Mouse (Mus musculus): ENCODE data around the gene Olfr1393. TPM values are rescaled to one million over a fixed set of nuclear protein-coding genes. Genes with fewer than 3 reads are reported as not detected.

Olfr1393 gene
- 0.22 TPM in 1 of 2 replicates, not detected in the other for polyA plus RNA-seq (2015; fragmentation: Nextera tagmentation; extraction: Ambion mirVana)

- Histone ChIP-seq H3K27me3 (no peaks in the 10 kb centered on the region), H3K9ac (no peak within 1 kb of the TSS), H3K4me3 (no peak within 1 kb of the TSS), H3K4me2 (no peak within 1 kb of the TSS), H3K36me3 (no peaks in the 10 kb centered on the region), H3K9me3 (no peaks in the 10 kb centered on the region), H3K4me1 (replicated peaks) (peaks cover 9% of the 10 kb centered on the region), H3K27ac (no peak within 1 kb of the TSS)
- 90% methylated on average over 3 of the region's 3 CpGs for WGBS
- ATAC-seq (ENCODE audit: low FRiP score), result no peak
These were observed at the start of gene Olfr1393 for GRCm38 (mm10) chr11:49278222-49278621. Gene Olfr1393, plus strand, starts transcription at chr11:49278304.

GRCm38 (mm10) chr11:49232781-49233180 lies 45.3 kb upstream of the Olfr1393 start:
- H3K27ac ChIP-seq, result no peak overlapping the region
- H3K9ac ChIP-seq, result no peak overlapping the region
- no peak overlapping the region for H3K4me3 ChIP-seq
- no peak for ATAC-seq (ENCODE audit: low FRiP score)
- no peaks in the 10 kb centered on the region for H3K36me3 ChIP-seq
- no peaks in the 10 kb centered on the region for H3K27me3 ChIP-seq
- WGBS, result 73% methylated on average over 3 of the region's 3 CpGs
- H3K9me3 ChIP-seq, result no peaks in the 10 kb centered on the region
- no peaks in the 10 kb centered on the region for H3K4me1 ChIP-seq (replicated peaks)
- no peak overlapping the region for H3K4me2 ChIP-seq

DNA sequence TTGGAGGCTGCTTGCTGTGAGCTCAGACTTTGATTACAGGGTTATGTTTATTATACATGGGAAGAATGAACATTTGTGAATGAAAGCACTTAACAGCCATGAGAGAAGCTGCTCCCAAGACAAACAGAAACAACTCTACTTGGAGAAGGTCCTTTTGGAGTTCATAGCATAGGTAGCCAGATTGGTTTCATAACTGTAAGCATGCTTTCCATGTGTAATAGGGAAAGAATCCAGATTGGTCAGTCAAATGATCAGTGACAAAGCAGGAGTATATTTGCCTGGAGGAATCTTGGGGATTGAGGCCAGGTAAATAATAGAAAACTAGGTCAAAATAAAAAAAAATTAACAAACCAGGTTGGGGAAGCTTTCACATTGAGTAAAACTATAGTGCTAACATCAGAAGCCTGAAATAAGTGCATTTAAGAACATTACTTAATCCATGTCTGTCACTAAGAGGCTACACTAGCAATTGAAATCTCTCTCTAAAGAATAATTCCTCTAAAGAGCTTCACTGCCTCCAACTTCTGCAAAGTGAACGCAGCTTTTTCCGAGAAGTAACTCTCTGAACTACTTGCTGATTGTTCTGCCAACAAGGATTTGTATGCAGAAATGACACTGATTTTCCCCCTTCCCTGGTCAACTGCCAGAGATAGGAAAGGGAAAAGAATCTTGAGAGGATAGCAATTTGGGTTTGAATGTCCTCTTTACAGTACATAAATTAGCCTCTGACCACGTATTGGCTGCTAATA lies 42.5 kb upstream of the Olfr1393 start:
- WGBS, result 76% methylated on average over 3 of the region's 3 CpGs
- Histone ChIP-seq H3K4me2 (no peak overlapping the region), H3K27ac (no peak overlapping the region), H3K36me3 (no peaks in the 10 kb centered on the region), H3K27me3 (no peaks in the 10 kb centered on the region), H3K9ac (no peak overlapping the region), H3K4me3 (no peak overlapping the region), H3K4me1 (replicated peaks) (no peaks in the 10 kb centered on the region), H3K9me3 (no peaks in the 10 kb centered on the region)
- ATAC-seq (ENCODE audit: low FRiP score), result no peak

GRCm38 (mm10) chr11:49236891-49237290 lies 41.2 kb upstream of the Olfr1393 start:
- H3K4me1 ChIP-seq (replicated peaks), result no peaks in the 10 kb centered on the region
- WGBS, result 76% methylated on average over 1 of the region's 1 CpGs

DNA sequence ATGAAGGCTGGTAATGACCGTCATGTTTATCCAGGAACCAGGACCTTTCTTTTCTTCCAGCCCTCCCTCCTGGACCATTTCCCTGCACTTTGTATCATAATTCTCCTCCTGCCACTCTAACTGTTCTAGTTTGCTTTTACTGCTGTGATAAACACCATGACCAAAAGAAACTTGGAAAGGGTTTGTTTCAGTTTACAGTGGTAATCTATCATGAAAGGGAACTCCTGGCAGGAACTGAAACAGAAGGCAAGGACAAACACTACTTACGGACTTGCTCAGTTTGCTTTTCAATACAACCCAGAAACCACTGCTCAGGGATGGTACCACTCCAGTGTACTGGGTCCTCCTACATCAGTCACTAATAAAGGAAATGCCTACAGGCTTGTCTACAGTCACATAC lies 40.6 kb upstream of the Olfr1393 start:
- no peak for ATAC-seq (ENCODE audit: low FRiP score)
- no peaks in the 10 kb centered on the region for H3K36me3 ChIP-seq
- 83% methylated on average over 2 of the region's 2 CpGs for WGBS
- no peaks in the 10 kb centered on the region for H3K9me3 ChIP-seq
- no peak overlapping the region for H3K9ac ChIP-seq
- H3K4me3 ChIP-seq, result no peak overlapping the region
- H3K4me2 ChIP-seq, result no peak overlapping the region
- H3K4me1 ChIP-seq (replicated peaks), result no peaks in the 10 kb centered on the region
- H3K27ac ChIP-seq, result no peak overlapping the region
- no peaks in the 10 kb centered on the region for H3K27me3 ChIP-seq

More at GRCm38 (mm10) chr11:49236891-49237290, 41.2 kb upstream of the Olfr1393 start:
- H3K4me2 ChIP-seq, result no peak overlapping the region
- no peak overlapping the region for H3K9ac ChIP-seq
- no peak overlapping the region for H3K4me3 ChIP-seq
- no peaks in the 10 kb centered on the region for H3K9me3 ChIP-seq
- no peak for ATAC-seq (ENCODE audit: low FRiP score)
- no peaks in the 10 kb centered on the region for H3K36me3 ChIP-seq
- H3K27ac ChIP-seq, result no peak overlapping the region
- no peaks in the 10 kb centered on the region for H3K27me3 ChIP-seq

GRCm38 (mm10) chr11:49240310-49240709 lies 37.8 kb upstream of the Olfr1393 start:
- 94% methylated on average over 1 of the region's 1 CpGs for WGBS
- H3K9ac ChIP-seq, result no peak overlapping the region
- no peaks in the 10 kb centered on the region for H3K27me3 ChIP-seq
- H3K4me1 ChIP-seq (replicated peaks), result peaks cover 15% of the 10 kb centered on the region
- no peak for ATAC-seq (ENCODE audit: low FRiP score)
- no peaks in the 10 kb centered on the region for H3K36me3 ChIP-seq
- H3K4me2 ChIP-seq, result no peak overlapping the region
- H3K9me3 ChIP-seq, result no peaks in the 10 kb centered on the region
- H3K27ac ChIP-seq, result no peak overlapping the region
- H3K4me3 ChIP-seq, result no peak overlapping the region

DNA sequence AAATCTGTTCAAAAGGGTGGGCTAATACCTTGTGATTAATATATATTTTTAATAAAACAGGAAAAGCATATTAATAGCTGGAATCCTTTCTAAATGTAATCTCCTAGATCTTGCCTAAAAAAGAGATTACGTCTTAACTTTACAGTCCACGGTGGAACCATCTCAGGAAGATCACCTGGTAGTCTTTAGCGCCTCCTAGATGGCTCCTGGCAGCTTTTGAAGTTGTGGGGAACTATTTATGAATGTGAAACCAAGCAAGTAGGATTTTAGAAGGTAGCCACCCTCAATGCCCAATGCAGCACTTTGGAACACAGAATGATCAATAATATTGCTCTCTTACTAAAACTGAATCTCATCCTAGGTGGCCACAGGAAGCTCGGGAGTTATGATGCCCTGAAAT lies 37.2 kb upstream of the Olfr1393 start:
- peaks cover 20% of the 10 kb centered on the region for H3K4me1 ChIP-seq (replicated peaks)
- WGBS, result 87% methylated on average over 4 of the region's 4 CpGs
- H3K9ac ChIP-seq, result no peak overlapping the region
- ATAC-seq (ENCODE audit: low FRiP score), result no peak
- no peak overlapping the region for H3K27ac ChIP-seq
- H3K4me2 ChIP-seq, result no peak overlapping the region
- no peaks in the 10 kb centered on the region for H3K9me3 ChIP-seq
- no peaks in the 10 kb centered on the region for H3K36me3 ChIP-seq
- H3K27me3 ChIP-seq, result no peaks in the 10 kb centered on the region
- no peak overlapping the region for H3K4me3 ChIP-seq

- no peak for ATAC-seq (ENCODE audit: low FRiP score)
- no peak overlapping the region for H3K27ac ChIP-seq
- peaks cover 26% of the 10 kb centered on the region for H3K4me1 ChIP-seq (replicated peaks)
- no peak overlapping the region for H3K4me2 ChIP-seq
- no peaks in the 10 kb centered on the region for H3K27me3 ChIP-seq
- no peak overlapping the region for H3K9ac ChIP-seq
- no peaks in the 10 kb centered on the region for H3K9me3 ChIP-seq
- no peaks in the 10 kb centered on the region for H3K36me3 ChIP-seq
- H3K4me3 ChIP-seq, result no peak overlapping the region
- 80% methylated on average over 1 of the region's 1 CpGs for WGBS
These were observed 36.6 kb upstream of the Olfr1393 start for GRCm38 (mm10) chr11:49241471-49241870.

GRCm38 (mm10) chr11:49242944-49243626 lies 35.0 kb upstream of the Olfr1393 start:
- Histone ChIP-seq H3K27ac (peak overlapping the region; percentile 93), H3K9me3 (no peaks in the 10 kb centered on the region), H3K4me1 (replicated peaks) (peaks cover 39% of the 10 kb centered on the region), H3K4me3 (peak overlapping the region; percentile 63), H3K9ac (peak overlapping the region; percentile 81), H3K4me2 (peak overlapping the region; percentile 71), H3K36me3 (0 out of 2 replicates have a peak, but pooled peaks cover 4% of the 10 kb centered on the region), H3K27me3 (no peaks in the 10 kb centered on the region)
- peak; percentile 8 for ATAC-seq (ENCODE audit: low FRiP score)
- WGBS, result 20% methylated on average over 11 of the region's 11 CpGs

DNA sequence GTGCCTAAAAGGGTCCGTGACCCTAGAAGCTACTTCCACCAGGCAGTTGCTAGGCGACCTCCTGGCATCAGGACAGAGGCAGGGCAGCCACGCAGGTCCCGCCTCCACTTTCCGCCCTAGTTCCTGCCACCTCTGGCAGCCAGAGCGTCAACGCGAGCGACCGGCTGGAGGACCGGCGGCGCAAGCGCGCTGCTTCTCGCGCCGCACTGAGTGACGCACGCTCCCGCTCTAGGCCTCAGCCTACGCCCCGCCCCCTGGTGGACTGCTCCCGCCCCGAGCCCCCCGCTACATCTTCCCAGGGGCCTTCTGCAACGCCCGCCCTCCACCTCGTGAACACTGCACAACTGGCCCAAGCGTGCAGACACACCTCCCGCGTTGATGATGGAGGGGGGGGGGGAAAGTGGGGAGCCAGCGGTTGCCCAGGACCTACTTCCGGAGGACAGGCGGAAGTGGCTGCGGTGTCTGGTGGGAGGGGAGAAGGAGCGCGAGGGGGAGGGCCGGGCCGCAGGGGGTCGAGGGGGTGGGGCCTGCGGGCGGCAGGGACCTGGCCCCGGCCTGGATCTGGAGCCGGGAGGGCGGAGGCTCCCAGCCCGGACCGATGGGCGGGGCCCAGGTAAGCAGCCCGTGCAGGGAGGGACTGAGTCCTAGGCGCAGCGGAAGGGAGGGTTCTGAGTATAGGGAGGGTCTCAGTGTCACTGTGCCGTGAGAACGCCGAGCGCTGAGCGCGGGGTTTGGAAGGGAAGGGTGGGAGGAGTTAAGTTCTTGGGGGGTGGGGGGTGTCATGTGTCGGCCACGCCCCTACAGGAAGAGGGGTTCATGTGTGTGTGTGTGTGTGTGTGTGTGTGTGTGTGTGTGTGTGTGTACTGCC lies 34.1 kb upstream of the Olfr1393 start, which contains the start of gene Mgat1:
Gene Mgat1 (plus strand): TSS at position 465 of the 868 bp plus-strand sequence.
- no peaks in the 10 kb centered on the region for H3K27me3 ChIP-seq
- under 1% methylated on average over 58 of the region's 60 CpGs for WGBS
- peak within 1 kb of the TSS; percentile 93 for H3K27ac ChIP-seq
- peak within 1 kb of the TSS; percentile 63 for H3K4me3 ChIP-seq
- 0 out of 2 replicates have a peak, but pooled peaks cover 4% of the 10 kb centered on the region for H3K36me3 ChIP-seq
- peak; percentile 97 for ATAC-seq (ENCODE audit: low FRiP score)
- H3K9ac ChIP-seq, result peak within 1 kb of the TSS; percentile 81
- no peaks in the 10 kb centered on the region for H3K9me3 ChIP-seq
- H3K4me2 ChIP-seq, result peak within 1 kb of the TSS; percentile 71
- peaks cover 44% of the 10 kb centered on the region for H3K4me1 ChIP-seq (replicated peaks)

DNA sequence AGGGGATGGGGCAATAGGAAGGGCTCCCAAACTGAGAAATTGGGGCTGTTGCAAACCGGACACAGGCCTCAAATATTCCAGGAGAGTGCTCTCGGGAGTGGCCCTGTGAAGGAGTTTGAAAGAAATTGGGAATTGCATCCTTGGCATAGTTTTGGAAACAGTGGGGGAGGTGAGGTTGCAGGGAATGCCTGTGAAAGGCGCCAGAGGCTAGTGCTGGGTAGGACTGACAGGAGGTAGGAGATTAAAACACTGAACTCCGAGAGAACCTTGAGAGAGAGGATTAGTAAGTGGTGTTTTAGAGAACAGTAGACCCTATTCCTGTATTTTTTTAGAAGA lies 33.5 kb upstream of the Olfr1393 start:
- Histone ChIP-seq H3K36me3 (0 out of 2 replicates have a peak, but pooled peaks cover 4% of the 10 kb centered on the region), H3K27me3 (no peaks in the 10 kb centered on the region), H3K9ac (peak overlapping the region; percentile 81), H3K27ac (peak overlapping the region; percentile 93), H3K4me1 (replicated peaks) (peaks cover 49% of the 10 kb centered on the region), H3K4me3 (peak overlapping the region; percentile 63), H3K4me2 (peak overlapping the region; percentile 71), H3K9me3 (no peaks in the 10 kb centered on the region)
- peak; percentile 2 for ATAC-seq (ENCODE audit: low FRiP score)
- WGBS, result 0% methylated on average over 4 of the region's 4 CpGs

GRCm38 (mm10) chr11:49245176-49245575 lies 32.9 kb upstream of the Olfr1393 start:
- 27% methylated on average over 7 of the region's 7 CpGs for WGBS
- H3K9ac ChIP-seq, result peak overlapping the region; percentile 49; the same call in 1 of the 2 replicates
- H3K27me3 ChIP-seq, result no peaks in the 10 kb centered on the region
- peak overlapping the region; percentile 71 for H3K4me2 ChIP-seq
- no peak for ATAC-seq (ENCODE audit: low FRiP score)
- no peak overlapping the region for H3K27ac ChIP-seq
- H3K9me3 ChIP-seq, result no peaks in the 10 kb centered on the region
- H3K4me3 ChIP-seq, result peak overlapping the region; percentile 63
- H3K4me1 ChIP-seq (replicated peaks), result peaks cover 54% of the 10 kb centered on the region
- H3K36me3 ChIP-seq, result 0 out of 2 replicates have a peak, but pooled peaks cover 4% of the 10 kb centered on the region
